Mouse (Mus musculus): ENCODE measurements around the gene Esp23. TPM values are rescaled to one million over a fixed set of nuclear protein-coding genes. Genes with fewer than 3 reads are reported as not detected.
"Not testable (repeated sequence)": the region's sequence is repeated elsewhere in the genome, so short reads cannot be mapped to it uniquely, and the experiment has no call there.

Esp23 gene
- not detected for total RNA-seq (2021)
- long read RNA-seq, experiment 1 = 0 reads
- long read RNA-seq, experiment 2 = 0 reads

DNA sequence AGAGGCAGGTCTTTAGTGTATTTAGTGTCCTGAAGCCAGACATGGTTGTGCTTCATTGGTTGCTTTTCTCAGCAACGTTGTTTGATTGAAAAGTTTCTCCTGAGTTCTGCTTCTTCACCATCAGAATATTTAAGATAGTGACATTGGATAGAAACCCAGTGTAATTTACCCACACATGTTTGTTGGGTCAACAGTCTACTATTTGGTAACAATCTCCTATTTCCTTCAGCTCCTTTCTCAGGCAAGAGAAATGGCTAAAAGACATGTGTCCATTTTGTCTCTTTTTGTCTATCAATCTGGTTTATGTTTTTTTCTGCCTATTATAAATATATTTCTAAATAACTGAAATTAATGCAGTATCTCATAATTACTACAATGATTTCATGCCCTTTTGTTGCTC lies at the start of gene Esp23:
Gene Esp23, minus strand, starts transcription at position 101 of the 400 bp plus-strand sequence.
- H3K4me3 ChIP-seq = no peak within 1 kb of the TSS
- no peak within 1 kb of the TSS for H3K27ac ChIP-seq

DNA sequence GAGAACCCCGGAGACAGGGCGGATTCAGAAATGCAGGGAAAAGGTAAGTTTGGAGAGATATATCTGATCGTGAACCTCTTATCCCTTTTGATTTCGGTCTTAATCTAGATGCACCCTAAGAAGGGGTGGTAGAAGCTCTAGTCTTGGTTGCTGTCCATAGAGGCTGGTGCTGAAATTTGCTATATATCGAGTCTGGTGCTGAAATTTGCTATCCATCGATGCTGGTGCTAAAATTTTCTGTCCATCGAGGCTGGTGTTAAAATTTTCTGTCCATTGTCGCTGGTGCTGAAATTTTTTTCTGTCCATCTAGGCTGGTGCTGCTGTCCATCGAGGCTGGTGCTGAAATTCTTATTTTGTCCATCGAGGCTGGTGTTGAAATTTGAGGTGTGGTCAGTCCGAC lies 30.3 kb upstream of the Esp23 start:
- not testable (repeated sequence) for H3K27ac ChIP-seq; H3K4me3 ChIP-seq; DNase-seq (ENCODE audit: low spot score in 2 of 2)

More for the DNA sequence above, at the start of gene Esp23:
- TF ChIP-seq CTCF (conservative IDR thresholded peaks at IDR 0.05) = no peak
- DNase-seq (ENCODE audit: low spot score in 2 of 2) = no peak

DNA sequence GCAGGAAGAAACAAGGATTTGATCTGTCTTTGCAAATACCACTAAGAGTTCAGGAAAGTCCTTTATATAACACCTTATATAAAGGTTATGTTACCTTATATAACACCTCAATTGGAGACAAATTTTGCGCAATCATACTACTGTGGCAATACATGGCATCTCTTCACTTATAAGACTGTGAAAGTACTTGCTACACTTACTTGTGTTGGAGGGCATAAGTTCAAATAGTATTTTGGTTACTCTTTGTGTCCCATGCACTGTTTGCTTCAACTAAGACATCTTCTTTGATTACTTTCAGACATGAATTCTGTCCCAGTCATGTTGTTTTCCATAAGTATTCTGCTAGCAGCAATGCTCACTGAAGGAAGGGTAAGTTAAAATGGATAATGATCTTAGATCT lies 18.2 kb upstream of the Esp23 start, which contains the start of gene Esp22:
Gene Esp22, plus strand, starts transcription at position 301 of the 400 bp plus-strand sequence.
- no peak for DNase-seq (ENCODE audit: low spot score in 2 of 2)
- H3K4me3 ChIP-seq = no peak within 1 kb of the TSS
- no peak within 1 kb of the TSS for H3K27ac ChIP-seq
- TF ChIP-seq CTCF (conservative IDR thresholded peaks at IDR 0.05) = no peak

DNA sequence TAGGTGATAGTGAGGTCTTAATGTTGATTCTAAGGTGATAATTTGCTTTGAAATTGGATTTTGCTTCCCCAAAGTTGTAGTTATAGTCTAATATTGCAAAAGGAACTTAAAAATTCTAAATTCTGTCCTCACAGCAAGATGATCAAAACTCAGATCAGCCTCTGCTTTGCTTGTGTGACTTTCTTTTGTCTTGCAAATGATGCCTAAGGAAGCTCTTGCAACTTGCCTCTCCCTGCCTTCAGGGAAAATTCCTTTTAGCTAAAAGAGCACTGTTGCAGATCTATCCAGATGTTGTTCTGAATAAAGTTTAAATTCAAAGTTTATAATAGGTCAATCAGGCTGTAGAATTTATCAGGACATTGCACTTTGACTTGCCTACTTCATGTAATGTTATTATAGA lies 13.2 kb downstream of the Esp23 start:
- no peak overlapping the region for H3K27ac ChIP-seq

DNA sequence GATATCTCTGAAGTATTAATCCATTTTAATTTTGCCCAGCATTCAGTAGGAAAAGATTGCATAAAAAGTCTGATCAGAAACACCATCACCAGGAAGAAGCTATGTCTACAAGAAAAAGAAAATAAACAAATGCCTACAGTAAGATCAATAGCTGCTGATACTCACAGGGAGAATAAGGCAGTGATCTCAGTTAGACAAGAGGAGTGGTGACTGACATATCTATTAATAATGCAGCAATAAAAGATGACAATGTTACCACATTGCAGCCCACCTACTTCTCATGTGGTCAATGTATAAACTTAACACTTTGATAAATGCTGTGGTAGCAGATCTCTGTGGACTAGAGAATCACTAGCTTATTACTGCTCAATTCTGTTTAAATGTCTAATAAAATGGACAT lies 33.6 kb downstream of the Esp23 start, which contains the start of gene Gm21903:
Gene Gm21903, minus strand, starts transcription at position 101 of the 400 bp plus-strand sequence.
- Histone ChIP-seq H3K27ac (no peak within 1 kb of the TSS), H3K4me3 (no peak within 1 kb of the TSS)
- no peak for DNase-seq (ENCODE audit: low spot score in 2 of 2)
- no peak for TF ChIP-seq CTCF (conservative IDR thresholded peaks at IDR 0.05)

More for the DNA sequence above, 13.2 kb downstream of the Esp23 start:
- TF ChIP-seq CTCF (conservative IDR thresholded peaks at IDR 0.05) = no peak
- DNase-seq (ENCODE audit: low spot score in 2 of 2) = no peak
- H3K4me3 ChIP-seq = no peak overlapping the region

DNA sequence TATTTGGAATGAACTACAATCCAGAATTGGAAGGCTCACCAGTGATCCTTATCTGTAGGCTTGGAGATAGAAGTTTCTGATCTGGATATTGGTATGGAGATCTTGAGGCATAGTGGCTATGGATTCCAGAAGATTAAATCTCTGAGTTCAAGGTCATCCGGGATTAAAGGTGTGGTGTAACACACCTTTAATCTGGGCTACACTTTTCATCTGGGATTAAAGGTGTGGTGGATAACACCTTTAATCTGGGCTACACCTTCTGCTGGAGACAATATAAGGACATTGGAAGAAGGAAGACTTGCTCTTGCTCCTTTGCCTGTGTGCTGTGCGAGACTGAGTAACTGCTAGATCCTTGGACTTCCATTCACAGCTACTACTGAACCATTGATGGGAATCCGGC lies 40.4 kb downstream of the Esp23 start, which contains the start of gene Esp24:
Gene Esp24, plus strand, starts transcription at position 301 of the 400 bp plus-strand sequence.
- H3K4me3 ChIP-seq; DNase-seq (ENCODE audit: low spot score in 2 of 2); H3K27ac ChIP-seq: not testable (repeated sequence)

Other genes starting within 250 kb of the Esp23 start
- not detected for gene Esp24, start 40.3 kb downstream of the Esp23 start, total RNA-seq (2021)
- not detected for gene Gm21903, start 33.7 kb downstream of the Esp23 start, total RNA-seq (2021)
- not detected for gene Esp22, start 18.3 kb upstream of the Esp23 start, total RNA-seq (2021)

Data from layer of hippocampus, adult 2 months (tissue).